Mouse (Mus musculus) megakaryocyte-erythroid progenitor cell, adult 5-6 weeks (primary cell): ENCODE measurements at regions not wholly inside any gene's neighbourhood (a gene's known extent, or its start where the extent isn't known, plus 50 kb on each side); places are given as distances from the start of the nearest gene placed in this dataset.

ENCODE experiments used
- ATAC-seq: replicated peaks from 2 replicates; pipeline ENCODE4 v1.8.0; 2016; ENCODE audit warnings: mild to moderate bottlenecking, inconsistent platforms; ENCODE audit not compliant: severe bottlenecking, poor library complexity, low FRiP score, low TSS enrichment

DNA sequence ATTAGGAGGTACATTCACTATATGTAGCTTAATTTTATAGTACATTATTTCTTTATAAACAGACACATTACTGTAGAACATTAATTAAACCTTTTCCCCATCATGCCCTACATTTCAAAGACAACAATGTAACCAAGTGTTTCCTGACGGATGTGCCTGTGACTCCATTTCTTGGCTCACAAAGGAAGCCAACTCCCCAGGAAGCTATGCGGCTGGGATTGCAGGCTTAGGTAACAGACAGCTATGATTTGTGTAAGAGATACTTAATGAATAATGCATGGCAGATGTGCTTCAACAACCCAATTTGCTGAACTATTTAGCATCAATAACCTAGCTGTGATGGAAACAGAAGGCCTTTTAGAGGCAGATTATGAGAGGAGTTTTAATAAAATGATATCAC, 430.1 kb downstream of the Rps29 start:
- ATAC-seq: no peak

DNA sequence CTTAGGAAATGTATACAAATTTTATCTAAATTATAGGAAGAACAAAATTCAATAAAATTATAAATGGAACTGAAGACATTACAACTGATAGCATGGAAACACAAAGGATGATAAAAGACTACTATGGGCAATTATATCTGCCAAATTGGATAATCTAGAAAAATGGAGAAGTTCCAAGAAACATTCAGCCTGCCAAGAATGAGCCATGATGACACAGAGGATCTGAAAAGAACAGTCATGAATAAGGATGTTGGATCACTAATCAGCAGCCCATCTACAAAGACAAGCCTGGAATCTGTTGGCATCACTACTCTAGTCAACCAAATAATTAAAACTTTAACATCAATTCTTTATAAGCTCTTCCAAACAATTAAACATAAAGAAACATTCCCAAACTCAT, 440.0 kb downstream of the Rps29 start:
- no peak for ATAC-seq

DNA sequence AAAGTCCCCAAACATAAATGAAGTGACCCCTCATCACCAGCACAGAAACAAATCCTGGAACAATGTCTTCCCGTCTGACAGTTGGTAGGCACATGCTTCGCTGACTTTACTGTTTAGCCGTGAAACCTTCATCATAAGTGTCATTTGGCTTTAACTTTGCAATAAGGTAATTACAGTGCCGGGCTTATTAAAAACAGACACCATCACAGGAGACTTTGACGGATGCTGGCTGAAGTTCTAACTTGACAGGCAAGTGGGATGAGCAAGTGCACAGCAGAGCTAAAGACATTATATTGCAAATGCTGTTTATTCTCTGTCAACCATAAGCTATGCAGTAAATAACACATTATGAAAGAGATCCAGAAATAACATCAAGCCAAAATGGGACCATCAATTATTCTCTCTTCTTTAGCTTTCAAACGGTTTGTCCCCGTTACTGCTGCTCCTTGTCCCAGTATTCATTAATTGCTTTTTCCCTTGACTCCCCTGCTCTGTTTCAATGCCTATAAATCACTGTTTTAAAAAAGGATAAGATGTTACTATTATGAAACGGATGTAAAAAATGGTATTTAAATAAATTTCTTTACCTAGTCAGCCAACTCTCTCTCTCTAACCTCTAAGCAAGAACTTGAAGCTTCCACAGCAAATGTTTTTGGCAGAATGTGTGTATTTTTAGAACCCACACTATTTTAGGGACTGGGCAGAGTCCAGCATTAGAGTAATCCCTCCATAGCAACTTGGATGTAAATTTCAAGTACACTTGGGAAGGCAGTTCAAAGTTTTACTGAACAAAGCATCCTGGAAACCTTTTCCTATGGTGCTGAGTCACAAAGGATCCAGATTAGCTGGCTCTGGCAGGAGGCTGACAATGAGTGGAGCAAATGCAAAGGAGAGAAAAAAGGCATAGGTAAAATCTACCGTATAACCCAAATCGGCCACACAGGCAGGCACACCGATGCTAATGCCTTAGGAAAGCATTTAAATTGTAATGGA, 464.4 kb downstream of the Rps29 start:
- no peak for ATAC-seq

DNA sequence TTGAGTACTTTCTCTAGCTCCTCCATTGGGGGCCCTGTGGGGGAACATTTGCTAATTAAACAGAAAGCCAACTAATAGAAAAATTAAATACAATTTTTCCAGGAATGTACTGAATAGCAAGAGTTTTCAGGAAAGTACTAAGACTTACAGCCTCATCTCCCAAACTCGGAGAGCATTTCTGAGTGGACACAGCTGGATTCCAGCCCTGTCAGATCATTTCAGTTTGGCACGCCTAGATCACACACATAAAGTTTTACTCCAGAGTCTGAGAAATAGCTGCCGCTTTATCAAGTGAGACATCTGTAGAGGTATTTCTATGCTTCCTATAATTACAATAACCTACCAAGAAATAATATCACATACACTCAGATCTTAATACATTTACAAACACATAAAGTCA, 470.7 kb downstream of the Rps29 start:
- no peak for ATAC-seq

DNA sequence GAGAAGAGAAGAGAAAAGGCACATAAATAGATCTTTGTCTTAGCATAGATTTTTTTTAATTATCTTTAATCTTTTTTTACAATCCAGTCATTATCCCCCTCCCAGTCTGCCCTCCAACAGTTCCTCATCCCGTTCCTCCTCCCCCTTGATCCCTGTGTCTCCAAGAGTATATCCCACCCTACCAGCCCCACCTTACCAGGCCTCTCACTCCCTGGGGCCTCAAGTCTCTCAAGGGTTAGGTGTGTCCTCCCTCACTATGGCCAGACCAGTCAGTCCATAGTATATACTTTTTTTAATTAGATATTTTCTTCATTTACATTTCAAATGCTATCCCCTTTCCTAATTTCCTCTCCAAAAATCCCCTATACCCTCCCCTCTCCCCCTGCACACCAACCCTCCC, 475.1 kb downstream of the Rps29 start:
- no peak for ATAC-seq

DNA sequence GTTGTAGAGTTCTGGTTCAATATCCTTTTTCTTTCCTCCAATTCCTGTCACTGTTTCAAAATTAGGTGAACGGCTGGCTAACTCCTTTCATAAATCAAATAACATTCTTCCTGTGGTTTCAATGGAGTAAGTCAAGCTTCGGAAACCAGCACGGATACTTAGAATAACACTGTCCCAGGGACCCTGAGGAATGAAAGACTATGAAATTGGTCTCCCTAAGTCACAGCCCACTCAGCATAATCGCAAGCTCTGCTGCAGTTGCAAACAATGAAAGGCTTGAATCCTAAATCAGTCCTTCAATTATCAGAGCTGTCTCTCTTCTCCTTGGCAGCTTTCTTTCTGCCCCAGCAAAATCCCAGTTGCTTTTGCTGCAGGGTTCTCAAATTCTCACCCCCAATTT, 475.8 kb downstream of the Rps29 start:
- no peak for ATAC-seq

DNA sequence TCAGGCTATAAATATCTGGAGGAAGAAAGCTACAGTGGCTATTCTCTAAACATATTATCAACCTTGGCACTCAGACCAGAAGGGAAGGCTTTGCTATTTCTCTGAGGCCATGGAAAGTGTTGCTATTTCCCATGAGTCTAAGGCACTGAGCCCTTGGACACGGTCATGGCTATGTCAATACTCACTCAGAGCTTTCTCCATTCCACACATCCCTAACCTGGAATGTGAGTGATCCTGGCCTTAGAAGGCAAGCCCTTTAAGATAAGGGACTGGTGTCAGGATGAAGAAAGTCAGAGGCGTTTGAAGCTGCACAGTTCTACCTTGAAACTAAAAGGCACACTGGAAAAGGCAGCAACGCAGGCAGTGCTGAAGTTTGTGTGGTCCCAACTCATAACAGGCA, 478.3 kb downstream of the Rps29 start:
- ATAC-seq: no peak

DNA sequence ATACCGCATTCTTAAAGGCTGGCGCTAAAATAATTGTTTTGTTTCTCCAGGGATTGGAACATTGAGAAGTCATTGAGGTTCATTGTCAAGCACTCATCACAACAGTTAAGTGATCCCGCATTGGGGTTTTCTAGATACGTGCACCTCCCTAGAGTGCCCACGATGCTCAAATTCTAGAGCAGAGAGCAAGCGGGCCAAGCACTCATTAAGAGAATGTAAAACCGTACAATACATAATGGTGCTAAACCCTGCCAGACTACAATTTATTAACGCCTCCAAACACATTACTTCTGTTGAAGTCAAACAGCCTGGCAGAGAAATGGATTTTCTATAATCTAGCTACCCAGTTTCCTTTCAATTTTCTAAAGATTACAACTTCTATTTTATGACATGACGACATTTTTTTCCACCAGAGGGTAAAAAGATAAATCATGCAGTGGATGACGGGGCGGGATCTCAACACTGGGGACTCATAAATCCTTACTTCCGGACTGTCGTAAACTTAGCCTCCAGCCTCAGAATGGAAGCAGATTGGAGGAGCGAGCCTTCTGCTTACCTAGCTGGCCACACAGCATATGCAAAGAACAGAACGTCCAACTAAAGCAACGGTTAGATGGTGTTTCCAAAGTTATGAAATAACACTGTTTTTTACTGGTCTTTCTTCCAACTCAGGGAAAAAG, 482.8 kb downstream of the Rps29 start:
- ATAC-seq: no peak

DNA sequence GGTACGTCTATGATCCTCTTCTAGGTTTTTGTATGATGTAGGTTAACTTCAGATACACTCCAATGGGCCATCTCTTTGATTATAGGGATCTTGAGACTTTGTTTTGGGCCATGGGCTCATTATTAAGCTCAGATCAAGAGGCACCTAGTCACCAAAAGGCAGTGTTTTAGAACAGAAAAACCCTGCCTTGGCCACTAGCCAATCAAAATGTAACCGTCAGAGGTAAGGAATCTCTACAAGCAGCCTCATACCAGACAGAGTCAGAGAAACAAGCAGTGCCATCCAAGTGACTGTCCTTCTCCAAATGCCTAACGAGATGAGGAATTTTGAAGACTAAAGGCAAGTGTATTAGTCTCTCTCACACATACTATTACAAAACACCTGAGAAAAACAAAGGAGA, 487.0 kb downstream of the Rps29 start:
- no peak for ATAC-seq

DNA sequence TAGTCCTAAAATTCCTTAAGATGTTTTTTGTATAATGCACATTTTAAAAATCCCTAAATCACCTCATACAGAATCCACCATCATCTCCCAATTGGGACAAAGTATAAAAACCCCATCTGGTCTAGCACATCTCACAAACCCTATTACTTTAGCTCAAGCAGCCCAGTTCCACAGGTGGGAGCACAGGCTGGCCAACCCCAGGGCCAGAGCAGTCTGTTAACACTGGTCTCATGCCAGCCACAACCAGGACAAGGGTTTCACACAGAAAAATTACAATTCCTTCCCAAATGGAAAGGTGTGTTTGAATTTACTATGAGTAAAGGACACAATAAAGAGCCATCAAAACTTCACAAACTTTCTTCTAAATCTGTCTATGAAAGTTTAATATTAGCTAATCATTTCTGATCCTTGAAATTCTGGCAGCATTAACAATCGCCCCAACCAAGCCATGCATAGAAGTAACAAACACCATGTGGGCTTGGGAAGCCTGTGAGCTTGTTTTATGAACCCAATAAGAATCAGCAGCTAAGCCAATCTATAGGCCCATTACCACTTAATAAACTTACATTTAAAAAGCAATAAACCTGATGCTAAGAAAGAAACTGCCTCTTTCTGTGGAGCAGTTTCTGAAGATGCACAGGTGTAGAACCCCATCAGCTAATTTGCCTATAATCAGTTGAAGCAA, 512.9 kb downstream of the Rps29 start:
- no peak for ATAC-seq

DNA sequence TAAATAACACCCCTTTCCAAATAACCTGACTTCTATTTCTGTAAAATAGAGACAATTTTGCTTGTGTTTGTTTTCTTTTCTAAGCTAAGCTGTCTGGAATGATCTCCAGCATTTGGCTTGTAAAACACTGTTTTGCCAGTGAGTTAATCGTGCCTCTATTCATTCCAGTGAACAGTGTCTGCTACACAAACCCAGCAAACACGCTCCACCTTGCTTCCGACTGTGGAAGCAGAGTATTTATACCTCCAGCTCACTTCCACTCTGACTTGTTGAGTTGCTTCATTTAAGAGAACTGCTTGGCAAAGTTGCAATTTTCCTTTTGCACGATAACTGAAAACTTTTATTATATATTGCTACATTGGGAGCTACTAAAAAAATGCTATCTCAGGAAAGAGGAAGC, 515.3 kb downstream of the Rps29 start:
- ATAC-seq: no peak

DNA sequence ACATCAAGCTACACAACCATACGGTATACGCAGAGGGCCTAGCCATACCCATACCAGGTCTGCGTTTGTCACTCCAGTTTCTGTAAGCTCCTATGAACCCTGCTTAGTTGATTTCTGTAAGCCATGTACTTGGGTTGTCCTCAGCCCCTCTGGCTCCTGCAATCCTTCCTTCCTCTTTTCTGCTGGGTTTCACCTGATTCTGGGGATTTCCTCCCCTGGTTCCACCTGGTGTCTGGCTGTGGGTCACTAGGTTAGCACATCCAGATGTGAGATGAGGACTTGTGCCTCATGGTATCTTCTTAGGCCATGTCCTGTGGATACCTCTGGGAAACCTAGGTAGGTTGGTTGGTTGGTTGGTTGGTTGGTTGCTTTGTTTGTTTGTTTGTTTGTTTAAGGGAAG, 526.5 kb downstream of the Rps29 start:
- ATAC-seq: no peak

DNA sequence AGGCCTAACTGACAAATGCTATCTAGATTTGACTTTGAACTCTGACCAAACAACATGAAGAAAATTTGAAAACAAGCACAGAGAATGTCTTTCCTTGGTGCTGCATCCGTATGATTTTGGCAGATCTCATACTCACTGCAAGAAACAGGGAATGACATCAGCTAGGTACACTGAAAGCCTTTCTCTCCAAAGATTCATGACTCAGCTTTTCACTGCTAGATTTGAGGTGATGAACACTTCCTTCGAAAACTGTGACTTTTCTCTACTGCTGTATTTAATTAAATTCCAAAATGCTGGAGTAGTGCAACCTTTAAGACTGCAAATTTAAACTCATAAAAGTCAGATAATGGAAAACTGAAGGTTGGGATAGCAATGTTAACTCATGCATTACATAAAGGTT, 540.6 kb downstream of the Rps29 start:
- no peak for ATAC-seq

DNA sequence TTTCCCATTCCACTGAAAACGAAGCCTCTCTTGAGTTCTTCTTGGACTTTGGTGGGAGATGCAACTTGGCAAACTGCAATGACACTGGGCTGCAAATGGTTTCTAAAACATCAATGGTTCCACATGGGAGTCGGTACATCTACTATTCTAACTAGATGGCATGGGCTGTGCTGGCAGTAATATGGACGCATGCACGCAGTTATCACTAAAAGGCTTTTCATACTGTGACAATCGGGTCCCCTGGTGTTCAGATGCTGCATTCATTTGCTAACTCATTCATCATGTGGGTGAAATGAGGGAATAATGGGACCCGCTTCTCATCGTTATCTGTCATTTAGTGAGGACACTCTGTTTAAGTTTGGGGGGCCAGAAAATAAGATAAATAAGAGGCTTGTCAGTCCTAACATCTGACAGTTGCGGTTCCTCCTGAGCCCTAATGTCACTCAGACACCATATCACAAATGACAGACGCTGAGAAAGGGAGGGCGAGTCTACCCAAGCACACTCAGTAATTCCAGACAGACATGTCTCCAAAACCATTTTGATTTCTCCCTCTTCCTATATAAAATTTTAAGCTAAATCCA, 553.5 kb downstream of the Rps29 start:
- no peak for ATAC-seq

DNA sequence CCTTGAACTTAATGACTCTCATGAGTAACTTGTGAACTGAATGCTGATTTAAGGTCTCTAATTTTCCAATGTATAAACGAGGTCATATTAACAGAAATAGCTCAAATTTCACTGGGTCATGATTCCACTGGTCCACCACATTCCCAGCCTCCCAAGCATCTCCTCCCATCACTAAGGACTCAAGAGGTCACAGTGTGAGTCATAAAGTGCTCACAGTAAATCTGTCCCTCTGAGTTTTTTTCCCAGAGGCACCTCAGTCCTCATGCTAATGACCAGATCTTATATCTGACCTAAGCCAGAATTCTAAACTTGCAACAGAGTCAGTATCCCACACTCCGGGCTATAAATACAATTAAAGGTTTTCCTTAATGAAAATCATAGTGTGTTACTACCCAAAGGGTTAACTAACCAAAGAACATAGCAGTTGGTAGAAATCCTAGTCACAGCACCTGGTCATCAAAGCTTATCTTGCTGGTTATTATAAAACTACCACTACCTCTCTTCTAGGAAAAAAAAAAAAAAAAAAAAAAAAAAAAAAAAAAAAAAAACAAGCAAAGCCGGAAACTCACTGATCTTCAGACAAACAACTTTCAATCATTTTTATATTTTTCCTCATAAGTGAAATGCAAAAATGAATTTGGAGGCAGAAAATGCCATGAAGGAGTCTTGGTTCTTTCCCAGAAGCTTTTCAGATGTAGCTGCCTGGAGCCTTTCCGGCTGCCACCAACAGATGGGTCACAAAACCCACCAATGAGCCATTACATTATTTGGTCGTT, 554.3 kb downstream of the Rps29 start:
- ATAC-seq: no peak

DNA sequence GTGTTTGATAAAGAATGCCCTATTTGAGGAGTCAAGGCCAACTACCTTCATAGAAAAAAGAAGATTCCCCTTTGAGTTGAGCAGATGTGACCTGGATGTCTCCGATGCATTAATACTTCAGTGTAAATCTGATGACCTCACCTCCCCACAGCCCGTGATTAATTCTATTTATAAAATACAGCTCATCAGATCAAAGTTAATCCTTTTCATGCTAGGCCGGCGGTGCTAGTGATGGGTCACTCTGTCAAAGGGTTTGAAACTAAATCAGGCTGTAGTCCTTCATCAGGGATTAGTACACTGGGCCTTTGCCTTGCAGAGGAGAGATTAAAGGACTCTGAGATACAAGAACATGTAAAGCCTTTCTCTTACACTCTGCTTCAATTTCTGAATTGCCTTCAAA, 556.3 kb downstream of the Rps29 start:
- no peak for ATAC-seq

DNA sequence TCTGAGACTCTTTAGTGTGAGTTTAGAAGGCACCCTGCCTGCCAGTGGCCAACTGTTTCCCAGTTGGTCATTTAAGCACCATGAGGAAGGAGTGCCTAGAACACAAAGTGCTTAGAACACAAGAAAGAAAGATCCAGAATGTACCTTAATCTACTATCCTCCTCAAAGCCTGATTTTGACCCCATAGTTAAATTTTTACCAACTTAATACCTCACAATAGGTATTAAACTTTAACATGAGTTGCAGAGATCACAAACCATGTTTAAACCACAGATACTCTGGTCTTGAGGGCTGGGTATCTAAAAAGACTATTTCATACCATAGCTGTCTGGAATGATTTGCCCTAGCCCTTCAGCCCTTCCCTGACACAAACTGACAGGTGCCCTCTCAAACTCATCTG, 557.6 kb downstream of the Rps29 start:
- ATAC-seq: no peak

DNA sequence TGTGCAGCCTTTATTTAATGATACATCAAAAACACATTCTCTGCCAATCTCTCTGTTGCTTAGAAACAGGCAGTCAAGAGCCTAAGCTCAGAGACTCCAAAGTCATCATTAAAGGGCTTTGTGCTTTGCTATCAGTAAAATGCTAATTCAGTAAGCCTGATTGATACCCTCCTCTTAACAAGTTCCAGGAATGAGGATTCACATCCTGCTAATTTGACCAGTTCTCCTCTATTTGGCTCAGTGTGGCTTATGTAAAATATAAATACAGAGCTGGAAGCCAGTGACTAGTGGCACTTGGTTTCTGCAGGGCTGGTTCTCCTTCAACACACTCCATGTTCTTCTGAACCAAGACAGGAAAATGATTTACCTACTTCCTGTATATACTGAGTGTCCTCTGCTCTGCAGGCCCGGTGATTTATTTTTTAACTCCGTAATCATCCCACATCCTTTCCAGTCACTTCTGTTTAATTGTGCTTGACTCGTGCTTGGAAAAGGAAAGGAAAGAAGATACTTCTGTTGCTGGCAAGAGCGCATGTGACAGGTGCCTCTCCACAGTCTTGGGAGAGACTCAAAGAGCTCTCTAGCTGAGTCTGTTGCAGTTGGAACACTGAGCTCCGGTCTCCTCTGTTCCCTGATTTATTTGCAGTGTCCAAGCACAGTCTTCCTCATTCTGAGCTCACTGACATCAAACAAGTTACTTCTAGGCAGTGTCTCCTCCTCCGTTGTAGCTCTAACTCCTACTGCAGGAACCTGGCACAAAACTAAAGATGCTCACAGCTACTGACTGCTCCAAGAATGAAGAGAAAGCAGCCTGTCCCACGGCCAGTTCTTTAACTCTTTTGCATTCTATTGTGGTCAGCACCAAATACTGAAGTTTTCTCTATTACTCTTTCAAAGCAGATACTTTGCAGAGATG, 559.0 kb downstream of the Rps29 start:
- no peak for ATAC-seq
